Mouse (Mus musculus): Measurements from ENCODE around the gene Kdelc2. TPM values are rescaled to one million over a fixed set of nuclear protein-coding genes. Genes with fewer than 3 reads are reported as not detected.

Kdelc2 gene
- total RNA-seq, 2 experiments from 2014 or later: 3.6 to 4.0 TPM

DNA sequence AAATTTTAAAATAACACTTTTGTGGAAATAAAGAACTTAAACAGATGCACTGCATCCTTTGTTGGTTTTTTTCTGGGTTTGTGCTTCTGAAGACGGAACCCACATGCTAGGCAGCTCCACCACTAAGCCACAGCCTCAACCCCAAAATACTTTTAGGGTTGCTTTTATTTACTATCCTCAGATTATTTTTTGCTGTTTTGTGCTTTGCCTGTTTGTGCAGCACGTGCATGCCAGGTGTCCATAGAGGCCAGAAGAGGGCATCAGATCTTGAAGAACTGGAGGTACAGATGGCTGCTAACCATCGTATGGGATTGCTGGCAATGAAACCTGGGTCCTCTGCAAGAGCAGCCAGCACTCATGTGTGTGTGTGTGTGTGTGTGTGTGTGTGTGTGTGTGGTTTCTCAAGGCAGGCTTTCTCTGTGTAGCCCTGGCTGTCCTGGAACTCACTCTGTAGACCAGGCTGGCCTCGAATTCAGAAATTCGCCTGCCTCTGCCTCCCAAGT lies 2.7 kb upstream of the Kdelc2 start:
- DNase-seq (ENCODE audit: low spot score): no peak

- no peak for DNase-seq (ENCODE audit: low spot score)
These were observed 1.0 kb downstream of the Kdelc2 start for GRCm38 (mm10) chr9:53384873-53385272.

DNA sequence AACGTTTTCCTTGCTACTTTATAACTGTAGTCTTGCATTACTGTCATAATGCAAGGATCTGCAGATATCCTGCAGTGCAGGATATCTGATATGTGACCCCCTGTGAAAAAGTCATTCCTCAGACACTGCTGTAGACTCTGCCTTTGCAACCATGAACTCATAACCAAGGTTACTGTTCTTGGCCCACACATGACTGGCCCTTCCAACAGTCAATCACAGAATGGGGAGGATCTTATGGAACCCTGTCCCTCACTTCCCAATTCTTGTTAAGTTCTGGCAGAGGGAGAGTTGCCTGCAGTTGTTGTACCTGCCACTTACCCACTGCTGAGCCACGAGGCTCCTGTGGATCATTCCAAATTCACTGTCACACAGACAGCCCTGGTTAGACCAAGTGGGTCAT lies 3.6 kb downstream of the Kdelc2 start:
- no peak for DNase-seq (ENCODE audit: low spot score)

GRCm38 (mm10) chr9:53389109-53389508 lies 5.3 kb downstream of the Kdelc2 start:
- peak; percentile 13 for DNase-seq (ENCODE audit: low spot score)

- DNase-seq (ENCODE audit: low spot score): no peak
These were observed 6.3 kb downstream of the Kdelc2 start for GRCm38 (mm10) chr9:53390136-53390535.

DNA sequence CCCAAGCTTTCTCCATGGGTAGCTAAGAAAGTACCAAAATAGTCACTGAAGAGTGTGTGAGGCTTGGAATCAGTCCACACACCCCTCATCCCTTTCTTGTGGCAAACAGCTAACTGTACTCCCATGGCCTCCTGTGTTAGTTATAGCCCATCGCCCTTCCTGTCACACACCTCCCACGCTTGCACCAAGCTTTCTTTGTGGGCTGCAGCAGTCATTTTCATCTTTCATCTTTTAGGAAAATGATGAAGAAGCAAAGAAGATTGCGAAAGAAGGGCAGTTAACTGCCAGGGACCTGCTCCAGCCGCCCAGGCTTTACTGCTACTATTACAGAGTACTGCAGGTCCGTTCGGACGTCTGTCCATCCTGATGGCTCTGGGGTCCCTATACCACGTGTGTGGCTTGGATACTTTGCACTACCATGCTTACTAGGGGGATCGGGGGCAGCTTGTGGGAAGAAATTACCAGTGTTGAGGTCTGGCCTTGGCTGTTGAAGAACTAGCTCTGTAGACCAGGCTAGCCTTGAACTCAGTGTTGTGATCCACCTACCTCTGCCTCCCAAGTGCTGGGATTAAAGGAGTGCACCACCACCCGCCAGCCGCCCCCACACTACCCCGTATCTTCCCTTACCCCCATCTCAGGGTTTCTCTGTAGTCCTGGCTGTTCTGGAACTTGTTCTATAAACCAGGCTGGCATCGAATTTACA lies 14.0 kb downstream of the Kdelc2 start:
- DNase-seq (ENCODE audit: low spot score): no peak

DNA sequence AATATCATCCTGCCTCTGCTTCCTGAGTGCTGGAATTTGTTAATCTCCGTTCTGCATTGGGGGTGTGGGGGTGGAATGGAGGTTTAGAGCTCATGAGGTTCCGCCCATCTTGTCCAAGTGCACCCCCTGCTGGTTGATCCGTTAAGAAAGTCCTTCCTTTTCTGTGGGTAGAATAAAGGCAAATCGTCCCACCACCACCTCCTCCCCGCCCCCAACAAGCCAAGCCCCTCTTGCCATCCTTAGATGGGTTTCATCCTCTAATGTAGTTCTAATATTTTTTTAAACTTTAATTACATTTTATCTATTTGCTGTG lies 14.5 kb downstream of the Kdelc2 start:
- peak; percentile 68 for DNase-seq (ENCODE audit: low spot score)

- no peak for DNase-seq (ENCODE audit: low spot score)
These were observed 15.7 kb downstream of the Kdelc2 start for GRCm38 (mm10) chr9:53399537-53399936.

GRCm38 (mm10) chr9:53400696-53401095 lies 16.9 kb downstream of the Kdelc2 start:
- no peak for DNase-seq (ENCODE audit: low spot score)

DNA sequence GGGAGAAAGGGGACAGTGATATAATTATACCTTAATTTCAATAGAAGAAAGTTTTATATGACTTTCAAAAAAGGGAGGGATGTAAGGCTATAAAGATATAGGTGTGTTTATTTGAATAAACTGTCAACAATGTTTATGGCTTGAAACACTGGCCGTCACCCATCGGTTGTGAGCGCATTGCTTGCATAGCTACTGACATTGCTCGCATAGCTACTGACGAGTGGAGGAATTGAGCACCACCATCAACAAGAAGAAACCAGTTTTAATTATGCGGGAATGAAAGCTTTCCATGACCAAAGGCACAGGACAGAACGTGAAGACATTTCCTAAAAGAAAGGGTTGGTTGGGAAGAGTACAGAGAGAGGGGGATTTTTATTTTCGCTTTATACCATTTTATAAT lies 17.3 kb downstream of the Kdelc2 start:
- no peak for DNase-seq (ENCODE audit: low spot score)

DNA sequence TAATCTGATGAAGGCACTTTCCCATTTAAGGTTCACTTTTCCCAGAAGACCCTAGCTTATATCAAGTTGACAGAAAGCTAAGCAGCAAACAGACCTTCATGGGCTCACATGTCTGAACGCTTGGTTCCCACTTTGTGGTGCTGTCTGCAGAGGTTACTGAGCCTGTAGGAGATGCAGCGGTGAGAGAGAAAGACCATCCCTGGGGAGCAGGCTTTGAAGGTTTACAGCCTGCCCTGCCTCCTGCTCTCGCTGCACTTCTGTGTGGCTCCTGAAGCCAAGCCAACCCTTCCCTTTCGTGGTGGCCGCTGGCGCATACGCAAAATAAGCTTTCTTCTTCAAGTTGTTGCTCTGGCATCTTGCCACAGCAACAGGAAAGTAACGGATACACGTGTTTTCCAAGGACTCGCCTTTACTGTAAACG lies 18.5 kb downstream of the Kdelc2 start, which contains the start of gene 4930550C14Rik:
TSS of gene 4930550C14Rik (plus strand) at position 35 of the 421 bp plus-strand sequence.
- DNase-seq (ENCODE audit: low spot score): peak; percentile 11

GRCm38 (mm10) chr9:53402991-53403390 lies 19.2 kb downstream of the Kdelc2 start:
- no peak for DNase-seq (ENCODE audit: low spot score)

DNA sequence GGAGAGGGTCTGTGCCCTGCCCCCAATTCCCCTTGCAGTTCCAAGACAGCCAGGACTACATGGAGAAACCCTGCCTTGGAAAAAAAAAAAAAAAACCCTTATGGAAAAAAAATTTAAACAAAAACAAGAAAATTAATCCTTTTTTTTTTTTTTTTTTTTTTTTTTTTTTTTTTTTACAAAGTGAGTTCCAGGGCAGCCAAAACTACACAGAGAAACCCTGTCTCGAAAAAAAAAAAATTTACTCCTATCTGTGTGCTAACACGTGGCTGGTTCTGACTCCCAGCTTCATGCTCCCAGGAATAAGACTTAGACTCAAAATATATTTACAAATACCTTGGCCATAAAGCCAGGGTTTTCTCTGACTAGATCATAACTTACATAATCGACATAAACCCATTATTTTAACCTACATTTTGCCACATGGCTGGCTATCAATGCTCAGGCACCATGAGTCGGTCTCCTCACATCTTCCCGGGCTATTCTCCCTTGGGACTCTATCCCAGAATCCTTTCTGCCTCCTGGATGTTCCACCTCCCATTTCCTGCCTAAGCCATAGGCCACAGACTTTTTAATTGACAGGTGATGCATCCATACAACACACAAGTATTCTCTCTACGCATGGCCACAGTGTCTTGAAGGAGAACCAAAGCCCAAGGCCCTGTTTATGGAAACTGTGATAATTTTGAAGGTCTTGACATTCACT lies 20.4 kb downstream of the Kdelc2 start:
- no peak for DNase-seq (ENCODE audit: low spot score)

- DNase-seq (ENCODE audit: low spot score): peak; percentile 61
These were observed 21.2 kb downstream of the Kdelc2 start for GRCm38 (mm10) chr9:53404753-53405722.

GRCm38 (mm10) chr9:53408548-53408947 lies 24.7 kb downstream of the Kdelc2 start:
- DNase-seq (ENCODE audit: low spot score): no peak

- DNase-seq (ENCODE audit: low spot score): no peak
These were observed 25.1 kb downstream of the Kdelc2 start for GRCm38 (mm10) chr9:53408953-53409361.

- DNase-seq (ENCODE audit: low spot score): no peak
These were observed 25.6 kb downstream of the Kdelc2 start for GRCm38 (mm10) chr9:53409427-53409826.

GRCm38 (mm10) chr9:53422133-53422896 lies 38.5 kb downstream of the Kdelc2 start:
- no peak for DNase-seq (ENCODE audit: low spot score)

GRCm38 (mm10) chr9:53426726-53427125 lies 42.9 kb downstream of the Kdelc2 start:
- no peak for DNase-seq (ENCODE audit: low spot score)

DNA sequence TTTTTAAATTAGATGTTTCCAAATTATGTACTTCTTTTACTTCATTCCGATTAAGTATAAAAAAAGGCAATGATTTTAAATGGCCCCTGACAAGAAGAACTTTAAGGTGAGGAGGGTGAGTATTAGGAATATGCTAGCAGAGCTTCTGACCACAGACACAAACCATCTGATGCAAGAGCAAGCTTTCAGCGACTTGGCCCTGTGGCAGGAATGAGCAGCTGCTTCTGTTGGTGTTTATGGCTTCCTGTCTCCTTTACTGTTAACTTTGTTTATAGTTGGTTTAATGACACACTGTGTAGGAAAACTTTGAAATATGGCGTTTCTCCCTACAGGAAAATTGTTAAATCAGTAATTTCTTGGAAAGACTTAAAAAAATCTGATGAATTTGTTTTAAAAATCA lies 43.8 kb downstream of the Kdelc2 start:
- DNase-seq (ENCODE audit: low spot score): no peak
